Mouse (Mus musculus): ENCODE results near the gene Btbd8. TPM values are rescaled to one million over a fixed set of nuclear protein-coding genes. Genes with fewer than 3 reads are reported as not detected.

The Btbd8 gene
- total and polyA plus RNA-seq, 2 experiments from 2014 or later, result 2.5 to 5.4 TPM

- Histone ChIP-seq H3K9me3 (replicated peaks; ENCODE audit: control insufficient read depth, low read length) (no peaks in the 10 kb centered on the region), H3K27ac (ENCODE audit: low read depth) (no peak overlapping the region), H3K9ac (replicated peaks; ENCODE audit: low read depth, low read length) (no peak overlapping the region), H3K27me3 (ENCODE audit: control insufficient read depth, insufficient read depth, low read length) (no peaks in the 10 kb centered on the region), H3K36me3 (replicated peaks; ENCODE audit: control insufficient read depth, insufficient read depth, low read length) (no peaks in the 10 kb centered on the region), H3K4me2 (ENCODE audit: low read depth, low read length) (no peak overlapping the region), H3K4me3 (ENCODE audit: low read depth, low read length) (no peak overlapping the region), H3K4me1 (ENCODE audit: control insufficient read depth, insufficient read depth) (no peaks in the 10 kb centered on the region)
- no peak for DNase-seq (ENCODE audit: low spot score)
- no peak for ATAC-seq (ENCODE audit: insufficient read depth, low read depth)
- WGBS, result 52% methylated on average over 7 of the region's 7 CpGs
- TF ChIP-seq EP300 (IDR thresholded peaks at IDR 0.05; ENCODE audit: low read depth), result no peak
- TF ChIP-seq CTCF (IDR thresholded peaks at IDR 0.05; ENCODE audit: low read depth), result no peak
Measured at GRCm38 (mm10) chr5:107541696-107542095, 103.9 kb downstream of the Btbd8 start.

- H3K36me3 ChIP-seq (replicated peaks; ENCODE audit: control insufficient read depth, insufficient read depth, low read length), result no peaks in the 10 kb centered on the region
- TF ChIP-seq EP300 (IDR thresholded peaks at IDR 0.05; ENCODE audit: low read depth), result no peak
- TF ChIP-seq CTCF (IDR thresholded peaks at IDR 0.05; ENCODE audit: low read depth), result no peak
- ATAC-seq (ENCODE audit: insufficient read depth, low read depth), result no peak
- no peak overlapping the region for H3K9ac ChIP-seq (replicated peaks; ENCODE audit: low read depth, low read length)
- no peaks in the 10 kb centered on the region for H3K9me3 ChIP-seq (replicated peaks; ENCODE audit: control insufficient read depth, low read length)
- no peak for DNase-seq (ENCODE audit: low spot score)
- 73% methylated on average over 4 of the region's 4 CpGs for whole genome bisulfite sequencing
- H3K4me2 ChIP-seq (ENCODE audit: low read depth, low read length), result no peak overlapping the region
- H3K27ac ChIP-seq (ENCODE audit: low read depth), result no peak overlapping the region
- no peak overlapping the region for H3K4me3 ChIP-seq (ENCODE audit: low read depth, low read length)
- H3K27me3 ChIP-seq (ENCODE audit: control insufficient read depth, insufficient read depth, low read length), result no peaks in the 10 kb centered on the region
- no peaks in the 10 kb centered on the region for H3K4me1 ChIP-seq (ENCODE audit: control insufficient read depth, insufficient read depth)
Measured at GRCm38 (mm10) chr5:107545927-107546326, 108.1 kb downstream of the Btbd8 start.

GRCm38 (mm10) chr5:107547955-107548354 lies 110.2 kb downstream of the Btbd8 start:
- Histone ChIP-seq H3K9ac (replicated peaks; ENCODE audit: low read depth, low read length) (no peak overlapping the region), H3K36me3 (replicated peaks; ENCODE audit: control insufficient read depth, insufficient read depth, low read length) (peaks cover 8% of the 10 kb centered on the region; the same call in 1 of the 2 replicates), H3K4me1 (ENCODE audit: control insufficient read depth, insufficient read depth) (no peaks in the 10 kb centered on the region), H3K4me2 (ENCODE audit: low read depth, low read length) (no peak overlapping the region), H3K27ac (ENCODE audit: low read depth) (no peak overlapping the region), H3K27me3 (ENCODE audit: control insufficient read depth, insufficient read depth, low read length) (no peaks in the 10 kb centered on the region), H3K9me3 (replicated peaks; ENCODE audit: control insufficient read depth, low read length) (no peaks in the 10 kb centered on the region), H3K4me3 (ENCODE audit: low read depth, low read length) (no peak overlapping the region)
- TF ChIP-seq EP300 (IDR thresholded peaks at IDR 0.05; ENCODE audit: low read depth) (no peak), CTCF (IDR thresholded peaks at IDR 0.05; ENCODE audit: low read depth) (no peak)
- 67% methylated on average over 3 of the region's 3 CpGs for WGBS
- no peak for DNase-seq (ENCODE audit: low spot score)
- ATAC-seq (ENCODE audit: insufficient read depth, low read depth), result no peak

GRCm38 (mm10) chr5:107548444-107548843 lies 110.6 kb downstream of the Btbd8 start:
- Histone ChIP-seq H3K4me2 (ENCODE audit: low read depth, low read length) (no peak overlapping the region), H3K9me3 (replicated peaks; ENCODE audit: control insufficient read depth, low read length) (no peaks in the 10 kb centered on the region), H3K27ac (ENCODE audit: low read depth) (no peak overlapping the region), H3K4me1 (ENCODE audit: control insufficient read depth, insufficient read depth) (no peaks in the 10 kb centered on the region), H3K9ac (replicated peaks; ENCODE audit: low read depth, low read length) (no peak overlapping the region), H3K4me3 (ENCODE audit: low read depth, low read length) (no peak overlapping the region), H3K36me3 (replicated peaks; ENCODE audit: control insufficient read depth, insufficient read depth, low read length) (peaks cover 8% of the 10 kb centered on the region; the same call in 1 of the 2 replicates), H3K27me3 (ENCODE audit: control insufficient read depth, insufficient read depth, low read length) (no peaks in the 10 kb centered on the region)
- ATAC-seq (ENCODE audit: insufficient read depth, low read depth) (no peak), DNase-seq (ENCODE audit: low spot score) (no peak)
- TF ChIP-seq EP300 (IDR thresholded peaks at IDR 0.05; ENCODE audit: low read depth) (no peak), CTCF (IDR thresholded peaks at IDR 0.05; ENCODE audit: low read depth) (no peak)
- WGBS, result 85% methylated on average over 3 of the region's 3 CpGs

- H3K36me3 ChIP-seq (replicated peaks; ENCODE audit: control insufficient read depth, insufficient read depth, low read length), result peaks cover 35% of the 10 kb centered on the region
- no peaks in the 10 kb centered on the region for H3K9me3 ChIP-seq (replicated peaks; ENCODE audit: control insufficient read depth, low read length)
- 87% methylated on average over 5 of the region's 5 CpGs for WGBS
Measured at GRCm38 (mm10) chr5:107554336-107554735, 116.5 kb downstream of the Btbd8 start.

GRCm38 (mm10) chr5:107556969-107557368 lies 119.2 kb downstream of the Btbd8 start:
- no peak overlapping the region for H3K4me3 ChIP-seq (ENCODE audit: low read depth, low read length)
- H3K9me3 ChIP-seq (replicated peaks; ENCODE audit: control insufficient read depth, low read length), result no peaks in the 10 kb centered on the region
- no peak overlapping the region for H3K4me2 ChIP-seq (ENCODE audit: low read depth, low read length)
- TF ChIP-seq CTCF (IDR thresholded peaks at IDR 0.05; ENCODE audit: low read depth) (no peak), EP300 (IDR thresholded peaks at IDR 0.05; ENCODE audit: low read depth) (no peak)
- no peak overlapping the region for H3K9ac ChIP-seq (replicated peaks; ENCODE audit: low read depth, low read length)
- peaks cover 47% of the 10 kb centered on the region for H3K36me3 ChIP-seq (replicated peaks; ENCODE audit: control insufficient read depth, insufficient read depth, low read length)
- no peaks in the 10 kb centered on the region for H3K4me1 ChIP-seq (ENCODE audit: control insufficient read depth, insufficient read depth)
- H3K27me3 ChIP-seq (ENCODE audit: control insufficient read depth, insufficient read depth, low read length), result no peaks in the 10 kb centered on the region
- no peak for ATAC-seq (ENCODE audit: insufficient read depth, low read depth)
- DNase-seq (ENCODE audit: low spot score), result no peak
- 83% methylated on average over 3 of the region's 3 CpGs for WGBS
- no peak overlapping the region for H3K27ac ChIP-seq (ENCODE audit: low read depth)

More at GRCm38 (mm10) chr5:107554336-107554735, 116.5 kb downstream of the Btbd8 start:
- no peaks in the 10 kb centered on the region for H3K27me3 ChIP-seq (ENCODE audit: control insufficient read depth, insufficient read depth, low read length)
- TF ChIP-seq CTCF (IDR thresholded peaks at IDR 0.05; ENCODE audit: low read depth) (no peak), EP300 (IDR thresholded peaks at IDR 0.05; ENCODE audit: low read depth) (no peak)
- H3K4me1 ChIP-seq (ENCODE audit: control insufficient read depth, insufficient read depth), result no peaks in the 10 kb centered on the region
- ATAC-seq (ENCODE audit: insufficient read depth, low read depth) (no peak), DNase-seq (ENCODE audit: low spot score) (no peak)
- H3K4me2 ChIP-seq (ENCODE audit: low read depth, low read length), result no peak overlapping the region
- H3K27ac ChIP-seq (ENCODE audit: low read depth), result no peak overlapping the region
- no peak overlapping the region for H3K9ac ChIP-seq (replicated peaks; ENCODE audit: low read depth, low read length)
- no peak overlapping the region for H3K4me3 ChIP-seq (ENCODE audit: low read depth, low read length)

Other genes starting within 250 kb of the Btbd8 start
- 59.7 and 60.6 TPM in 2 replicates for gene Tgfbr3, start 148.4 kb upstream of the Btbd8 start, total RNA-seq (2014; rRNA removed; ENCODE audit: low replicate concordance)
- 11.8 TPM in 2 replicates for gene Tgfbr3, start 148.4 kb upstream of the Btbd8 start, polyA plus RNA-seq (2015; fragmentation: Nextera tagmentation; extraction: Ambion mirVana)
- gene Brdt, start 106.8 kb upstream of the Btbd8 start, total RNA-seq (2014; rRNA removed; ENCODE audit: low replicate concordance), result 1.1 TPM in 1 of 2 replicates, not detected in the other
- 0.58 and 0.70 TPM in 2 replicates for gene Brdt, start 106.8 kb upstream of the Btbd8 start, polyA plus RNA-seq (2015; fragmentation: Nextera tagmentation; extraction: Ambion mirVana)
- not detected in 2 replicates for gene Ephx4, start 35.3 kb upstream of the Btbd8 start, total RNA-seq (2014; rRNA removed; ENCODE audit: low replicate concordance)
- 1.6 and 2.5 TPM in 2 replicates for gene Ephx4, start 35.3 kb upstream of the Btbd8 start, polyA plus RNA-seq (2015; fragmentation: Nextera tagmentation; extraction: Ambion mirVana)
- not detected in 2 replicates for gene Lpcat2b, start 6.4 kb upstream of the Btbd8 start, total RNA-seq (2014; rRNA removed; ENCODE audit: low replicate concordance)
- not detected in 2 replicates for gene Lpcat2b, start 6.4 kb upstream of the Btbd8 start, polyA plus RNA-seq (2015; fragmentation: Nextera tagmentation; extraction: Ambion mirVana)
- 0.23 TPM in 1 of 2 replicates, not detected in the other for gene Gm42669, start 69.6 kb downstream of the Btbd8 start, total RNA-seq (2014; rRNA removed; ENCODE audit: low replicate concordance)
- 0.10 and 0.15 TPM in 2 replicates for gene Gm42669, start 69.6 kb downstream of the Btbd8 start, polyA plus RNA-seq (2015; fragmentation: Nextera tagmentation; extraction: Ambion mirVana)
- gene 1700028K03Rik, start 96.7 kb downstream of the Btbd8 start, total RNA-seq (2014; rRNA removed; ENCODE audit: low replicate concordance), result not detected in 2 replicates
- 0.03 and 0.05 TPM in 2 replicates for gene 1700028K03Rik, start 96.7 kb downstream of the Btbd8 start, polyA plus RNA-seq (2015; fragmentation: Nextera tagmentation; extraction: Ambion mirVana)
- 2.2 and 12.9 TPM in 2 replicates for gene Rpap2, start 159.4 kb downstream of the Btbd8 start, total RNA-seq (2014; rRNA removed; ENCODE audit: low replicate concordance)
- 9.5 and 11.1 TPM in 2 replicates for gene Rpap2, start 159.4 kb downstream of the Btbd8 start, polyA plus RNA-seq (2015; fragmentation: Nextera tagmentation; extraction: Ambion mirVana)
- 1.8 and 5.6 TPM in 2 replicates for gene Glmn, start 159.9 kb downstream of the Btbd8 start, total RNA-seq (2014; rRNA removed; ENCODE audit: low replicate concordance)
- 13.5 and 15.2 TPM in 2 replicates for gene Glmn, start 159.9 kb downstream of the Btbd8 start, polyA plus RNA-seq (2015; fragmentation: Nextera tagmentation; extraction: Ambion mirVana)

Data from heart, postnatal 0 days (tissue).